Mouse (Mus musculus) frontal cortex, postnatal 36 days (tissue): ENCODE results near the gene Rps6ka2.
"Not testable (repeated sequence)": the region's sequence is repeated elsewhere in the genome, so short reads cannot be mapped to it uniquely, and the experiment has no call there.

Source experiments
- DNase-seq, 2 experiments: peaks; one replicate each; pipeline ENCODE4 v3.0.0; 2022; ENCODE audit warnings: low spot score in 2 of 2

Rps6ka2 gene

DNA sequence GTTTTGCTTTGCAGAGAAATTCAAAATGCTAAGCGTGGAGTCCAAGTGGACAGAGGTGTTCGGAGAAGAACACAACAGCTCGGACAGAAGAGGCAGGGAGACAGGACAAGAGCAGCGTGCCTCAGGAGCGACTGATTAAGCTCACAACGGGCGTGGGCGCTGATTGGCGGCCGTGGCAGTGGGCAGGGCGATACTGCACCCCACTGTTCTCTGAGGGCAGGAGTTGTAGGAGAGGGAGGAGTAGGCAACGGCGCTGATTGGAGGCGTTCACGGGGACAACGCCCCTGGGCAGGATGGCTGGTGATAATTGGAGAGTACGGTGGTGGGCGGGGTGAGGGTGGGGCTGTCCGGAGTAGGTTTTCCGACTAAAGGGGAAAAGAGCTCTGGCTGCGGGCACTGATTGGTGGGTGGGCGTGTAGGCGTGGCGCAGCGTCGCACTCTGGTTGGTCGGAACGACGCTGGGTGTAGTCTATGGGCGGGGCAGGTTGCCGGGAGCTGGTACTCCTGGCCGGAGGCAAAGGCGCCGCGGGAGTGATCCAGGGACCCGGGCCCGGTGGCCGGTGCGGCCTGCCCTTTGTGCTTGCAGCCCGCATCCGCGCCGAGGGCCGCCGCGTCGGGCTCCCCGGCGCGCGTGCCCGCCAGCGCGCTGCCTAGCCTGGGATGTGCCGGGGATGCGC, at the start of gene Rps6ka2:
Gene Rps6ka2 (plus strand): TSS at position 489 of the 677 bp plus-strand sequence.
- DNase-seq, result peak; percentile 93 to 96

DNA sequence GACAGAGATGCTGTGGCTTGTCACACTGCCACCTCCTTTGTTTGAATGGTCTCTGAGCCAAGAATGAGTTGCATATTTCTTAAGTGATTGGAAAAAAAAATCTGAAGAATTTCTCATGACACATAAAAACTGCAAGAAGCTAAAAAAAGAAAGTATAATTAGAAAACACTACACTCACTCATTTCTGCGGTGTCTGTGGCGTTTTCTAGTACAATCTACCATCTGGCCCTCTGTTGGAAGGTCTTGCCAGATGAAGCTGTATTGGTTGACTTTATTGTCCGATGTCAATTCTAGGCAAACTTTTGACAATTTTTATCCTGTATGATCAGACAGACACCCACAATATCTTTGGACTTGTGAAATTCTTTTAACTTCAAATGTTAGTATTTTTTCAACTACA, 49.1 kb upstream of the Rps6ka2 start:
- DNase-seq, result peak in 1 of 2 experiments; percentile 61

DNA sequence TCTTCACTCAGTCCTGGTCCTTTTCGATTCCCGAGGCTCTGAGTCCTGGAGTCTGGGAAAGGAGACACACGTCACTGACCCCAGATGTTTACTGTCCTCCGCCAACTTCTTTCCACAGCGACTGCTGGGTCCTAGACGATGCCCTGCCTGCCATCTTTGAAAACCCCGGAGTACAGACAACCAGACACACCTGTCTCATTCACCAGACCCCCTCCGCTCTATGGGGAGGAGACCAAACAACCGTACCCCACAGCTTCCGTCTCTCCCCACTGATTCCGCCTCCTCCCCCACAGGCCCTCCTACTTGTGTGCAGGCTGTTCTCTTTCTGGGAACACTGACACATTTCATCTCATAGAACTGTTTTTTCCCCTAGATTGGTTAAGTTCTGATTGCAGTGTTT, 47.4 kb upstream of the Rps6ka2 start:
- not testable (repeated sequence) for DNase-seq

DNA sequence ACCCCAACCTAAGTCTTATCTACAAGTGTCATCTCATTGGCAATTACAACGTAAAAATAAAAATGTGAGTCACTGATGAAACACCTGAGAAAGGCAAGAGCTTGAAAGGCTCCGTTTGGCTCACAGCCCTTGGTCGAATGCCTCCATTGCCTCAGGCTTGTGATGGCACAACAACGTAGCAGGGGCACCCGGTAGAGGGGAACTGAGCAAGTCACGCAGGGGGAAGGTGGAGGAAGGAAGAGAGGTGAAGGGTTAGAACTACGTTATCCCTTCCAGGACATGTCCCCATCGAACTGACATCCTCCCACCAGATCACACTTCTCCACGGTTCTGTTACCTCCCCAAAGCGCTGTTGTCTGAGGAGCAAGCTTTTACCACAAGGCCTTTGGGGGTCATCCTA, 43.4 kb upstream of the Rps6ka2 start:
- not testable (repeated sequence) for DNase-seq

DNA sequence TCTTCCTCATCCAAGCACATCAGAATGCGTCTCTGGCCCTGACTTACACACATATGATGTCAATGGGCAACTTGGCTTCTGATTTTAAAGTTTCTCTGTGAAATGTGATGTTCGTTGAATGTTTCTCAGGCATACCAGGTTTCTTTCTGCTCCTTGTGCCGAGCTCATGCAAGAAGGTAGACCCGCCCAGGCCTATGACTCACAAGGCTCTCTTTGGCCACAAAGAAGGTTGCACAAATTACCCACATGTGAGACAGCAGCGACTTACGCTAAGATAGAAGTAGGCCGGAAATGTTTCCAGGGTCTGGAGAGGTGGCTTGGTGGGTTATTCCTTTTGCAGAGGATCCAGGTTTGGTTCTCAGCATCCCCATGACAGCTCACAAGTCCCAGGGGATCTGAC, 35.9 kb upstream of the Rps6ka2 start:
- DNase-seq, result not testable (repeated sequence)

DNA sequence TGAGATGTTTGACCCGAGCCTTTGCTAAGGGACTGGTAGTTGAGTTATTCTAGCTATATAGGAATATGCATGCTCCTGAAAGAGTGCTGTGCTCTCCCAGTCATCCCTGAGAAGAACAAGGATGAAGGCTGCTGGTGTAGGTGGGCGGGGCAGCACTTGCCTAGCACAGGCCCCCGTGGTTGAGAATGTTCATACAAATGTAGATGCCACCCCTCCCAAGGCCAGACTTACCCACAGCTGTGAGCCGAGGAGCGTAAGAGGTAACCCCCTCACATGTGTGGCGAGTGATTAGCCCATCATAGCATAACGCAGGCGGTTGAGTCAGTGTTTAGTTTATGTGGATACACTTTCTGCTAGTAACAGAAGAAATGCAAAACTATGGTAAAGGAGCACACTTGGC, 34.6 kb upstream of the Rps6ka2 start:
- DNase-seq, result not testable (repeated sequence)

DNA sequence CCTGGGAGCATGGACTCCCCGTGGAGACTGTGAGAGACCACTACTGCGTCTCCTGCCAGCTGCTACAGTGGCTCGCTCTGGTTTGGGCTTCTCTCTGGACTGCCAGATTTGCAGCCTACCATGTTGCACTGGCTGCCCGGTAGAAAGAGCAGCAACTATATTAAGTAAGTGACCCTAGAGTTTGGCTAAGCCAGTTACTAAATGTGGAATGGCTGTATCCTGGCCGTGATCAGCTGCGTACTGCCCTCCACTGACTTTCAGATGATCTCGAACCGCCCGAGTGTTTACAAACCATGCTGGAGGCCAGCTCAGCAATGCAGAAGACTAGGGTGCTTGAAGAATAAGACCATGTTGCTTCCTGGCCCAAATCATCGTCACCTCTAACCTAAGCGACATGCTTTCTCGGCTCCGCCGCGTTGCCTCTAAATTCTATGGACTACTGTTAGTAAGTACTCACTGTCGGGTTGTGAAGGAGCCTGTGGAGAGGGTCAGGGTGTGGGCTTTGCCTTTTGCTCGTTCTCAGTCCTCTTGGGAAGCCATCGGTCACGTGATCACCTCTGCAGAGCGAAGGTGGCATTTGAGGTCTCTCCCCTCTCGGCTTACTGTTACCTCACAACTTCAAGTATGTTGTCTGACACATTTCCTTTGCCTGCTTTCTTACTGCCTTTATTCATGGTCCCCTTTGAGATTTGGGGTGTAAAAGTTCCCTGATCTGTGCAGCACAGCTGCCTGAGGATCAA, 31.6 kb upstream of the Rps6ka2 start:
- DNase-seq, result no peak

DNA sequence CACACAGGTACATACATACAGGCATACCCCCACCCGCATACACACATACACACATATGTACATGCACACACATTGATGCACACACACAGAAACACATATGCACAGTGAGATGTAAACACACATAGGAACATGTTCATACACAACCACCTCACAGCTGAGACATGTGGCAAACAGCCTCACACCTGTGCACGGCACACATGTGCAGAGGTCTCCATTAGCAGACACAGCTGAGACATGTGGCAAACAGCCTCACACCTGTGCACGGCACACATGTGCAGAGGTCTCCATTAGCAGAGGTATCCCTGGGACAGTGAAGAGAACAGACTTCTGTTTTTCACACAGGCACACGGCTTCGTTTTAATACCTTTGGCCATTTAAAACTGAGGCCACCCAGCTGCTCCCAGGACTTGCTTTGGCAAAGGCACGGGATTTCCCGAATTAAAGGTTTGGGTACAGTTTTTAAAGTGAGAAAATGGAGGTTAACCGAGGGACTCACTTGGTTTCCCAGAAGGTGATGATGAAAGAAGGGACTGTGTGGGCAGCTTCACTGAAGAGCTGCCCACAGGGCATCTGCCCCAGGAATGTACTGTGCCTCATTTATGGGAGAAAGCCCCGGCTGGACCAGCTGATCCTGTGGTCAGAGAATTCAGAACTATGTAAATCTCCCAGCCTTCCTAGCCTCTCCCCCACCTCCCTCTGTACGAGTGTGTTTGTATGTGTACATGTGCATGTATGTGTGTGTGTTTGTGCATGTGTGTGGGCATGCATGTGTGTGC, 29.3 kb upstream of the Rps6ka2 start:
- DNase-seq, result no peak

DNA sequence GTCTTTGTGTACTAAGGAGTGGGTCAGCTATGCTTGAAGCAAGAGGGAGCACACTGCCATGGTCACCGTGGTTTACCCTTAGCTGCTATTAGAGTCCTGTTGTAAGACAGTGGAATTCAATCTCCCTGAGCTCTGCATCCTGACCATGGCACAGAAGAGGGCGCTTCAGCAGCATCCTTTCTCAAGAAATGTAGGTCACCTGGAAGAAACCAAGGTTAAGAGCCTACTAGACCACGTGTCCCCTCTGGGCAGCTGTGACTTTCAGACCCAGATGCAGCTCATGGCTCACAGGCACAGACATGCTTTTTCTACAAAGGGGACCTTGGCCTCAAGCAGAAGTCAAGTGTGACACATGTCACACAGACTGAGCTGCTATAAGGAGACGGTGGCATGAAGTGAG, 27.5 kb upstream of the Rps6ka2 start:
- DNase-seq, result no peak

DNA sequence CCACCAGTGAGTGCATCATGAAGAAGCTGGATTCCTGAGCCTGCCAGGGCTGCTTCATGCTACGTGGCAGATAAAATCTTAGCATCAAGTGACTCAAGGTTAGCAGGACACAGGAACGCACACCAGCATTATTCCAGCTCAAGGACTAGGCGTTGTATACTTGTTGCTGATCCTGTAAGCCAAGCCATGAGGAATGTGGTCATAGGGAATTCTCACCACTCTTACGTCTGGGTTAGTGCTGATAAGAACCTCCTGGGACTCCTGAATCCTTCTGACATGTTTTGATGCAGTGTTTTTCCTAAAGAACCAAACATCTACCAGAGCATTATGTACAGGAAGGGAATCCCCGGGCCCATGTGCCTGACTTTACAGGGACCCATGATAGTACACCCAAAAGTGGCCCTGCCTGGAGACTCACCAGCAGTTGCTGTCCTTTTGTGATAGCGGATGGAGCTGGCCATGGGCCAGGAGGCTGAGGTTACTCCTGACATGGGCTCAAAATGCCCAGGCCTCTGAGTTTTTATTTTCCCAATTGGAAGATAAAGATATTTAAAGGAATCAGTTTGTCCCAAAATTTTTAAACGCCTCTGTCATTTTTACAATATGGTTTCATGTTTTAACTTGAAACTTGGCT, 25.9 kb upstream of the Rps6ka2 start:
- DNase-seq, result no peak

DNA sequence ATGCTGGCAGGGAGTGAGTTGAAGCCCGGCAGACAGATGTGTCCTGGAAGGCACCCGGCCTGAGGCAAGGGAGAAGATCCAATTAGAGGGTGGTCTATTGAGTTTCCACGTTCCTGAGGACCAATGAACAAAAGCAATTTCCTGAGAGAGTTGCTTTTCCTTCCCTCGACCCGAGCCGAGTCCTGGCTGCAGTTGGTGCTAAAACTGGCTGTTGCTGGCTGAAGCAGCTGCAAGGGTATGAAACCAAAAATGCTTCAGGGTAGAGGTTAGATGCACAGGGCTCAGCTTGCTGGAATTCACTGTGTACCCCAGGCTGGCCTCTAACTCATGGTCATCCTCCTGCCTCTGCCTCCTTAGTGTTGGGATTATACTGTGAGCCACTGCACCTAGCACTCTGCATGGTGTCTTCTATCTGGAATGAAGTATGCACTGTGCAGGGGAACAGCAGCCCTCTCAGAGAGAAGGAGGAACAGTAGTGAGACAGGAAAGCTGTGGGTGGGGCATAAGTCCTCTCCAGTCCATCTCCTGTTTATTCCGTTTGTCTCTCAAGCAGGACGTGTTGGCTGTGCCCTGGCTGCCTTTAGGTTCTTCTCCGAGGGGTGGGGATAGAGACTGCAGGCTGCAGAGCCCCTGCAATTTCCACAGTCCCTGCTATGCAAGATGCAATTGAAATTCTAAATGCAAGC, 24.4 kb upstream of the Rps6ka2 start:
- no peak for DNase-seq

DNA sequence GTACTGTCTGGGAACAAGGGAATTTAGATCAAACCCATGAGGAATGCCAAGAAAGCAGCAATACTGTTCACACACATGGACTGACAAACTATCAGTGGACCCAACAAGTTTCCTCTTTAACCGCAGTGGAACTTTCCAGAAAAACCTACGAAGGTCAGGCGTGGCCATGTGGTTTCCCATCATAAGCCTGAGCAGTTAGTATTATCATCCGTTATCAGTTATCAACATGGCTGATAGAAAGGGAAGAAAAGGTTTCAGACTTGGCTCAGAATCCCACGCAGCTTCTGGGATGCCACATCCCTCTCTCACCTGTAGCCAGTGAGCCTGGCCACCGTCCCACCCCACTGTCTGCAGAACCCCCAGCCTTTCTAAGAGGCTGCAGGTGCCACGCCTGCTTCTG, 23.4 kb upstream of the Rps6ka2 start:
- DNase-seq, result no peak

DNA sequence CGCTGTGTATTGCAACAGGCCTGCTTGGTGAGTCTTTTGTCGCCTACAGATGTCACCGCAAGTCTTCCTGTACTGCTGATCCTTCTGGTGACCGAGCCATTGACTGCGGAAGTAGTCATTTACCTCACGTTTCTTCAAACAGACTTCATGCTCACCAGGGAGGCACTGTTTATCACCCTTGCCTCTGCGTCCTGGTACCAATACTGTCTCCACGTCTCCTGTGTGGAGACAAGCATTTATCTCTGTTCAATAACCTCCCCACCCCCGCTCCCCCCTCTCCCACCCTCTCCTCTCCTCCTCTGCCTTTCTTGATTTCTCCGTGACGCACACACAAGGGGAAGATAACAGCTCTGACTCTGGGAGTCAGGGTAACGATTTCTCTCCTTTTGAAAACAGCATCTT, 22.0 kb upstream of the Rps6ka2 start:
- no peak for DNase-seq

DNA sequence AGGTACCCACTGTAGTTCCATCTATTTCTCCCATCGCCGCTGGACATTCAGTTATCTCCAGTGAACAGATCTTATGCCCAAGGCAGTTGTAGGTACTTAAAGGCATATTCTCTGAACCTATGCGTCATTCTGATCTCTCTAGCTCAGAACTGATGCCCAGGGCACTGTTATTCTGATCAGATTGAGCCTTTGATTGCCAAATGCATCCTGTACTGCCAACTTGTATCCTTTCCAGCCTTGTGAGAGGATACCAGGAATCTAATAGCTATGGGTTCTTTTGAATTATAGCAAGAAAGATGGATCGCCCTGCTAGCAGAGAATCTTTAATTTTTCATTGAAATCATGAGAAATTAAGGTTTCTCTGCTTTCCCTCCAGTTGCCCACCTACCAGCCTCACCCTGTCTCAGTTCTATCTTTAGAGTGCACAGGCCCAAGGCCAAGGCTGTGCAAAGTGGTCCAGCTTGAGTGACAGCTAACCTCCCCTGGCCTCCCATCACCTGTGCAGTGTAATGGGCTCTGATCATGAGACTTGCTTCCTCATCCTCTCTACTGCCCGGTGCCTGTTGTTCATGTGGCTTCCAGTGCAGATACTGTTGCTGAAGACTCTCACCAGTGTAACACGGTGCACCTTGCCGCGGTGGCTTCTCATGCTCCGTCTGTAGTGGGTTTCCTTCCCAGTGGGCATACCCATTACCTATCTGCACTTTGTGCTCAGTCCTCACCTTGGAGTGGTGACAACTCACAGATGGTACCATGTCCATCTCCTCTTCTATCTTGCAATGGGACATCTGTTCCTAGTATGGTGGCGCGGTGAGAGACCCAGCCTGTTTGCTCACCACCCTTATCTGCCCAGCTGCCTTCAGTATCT, 20.4 kb upstream of the Rps6ka2 start:
- no peak for DNase-seq

DNA sequence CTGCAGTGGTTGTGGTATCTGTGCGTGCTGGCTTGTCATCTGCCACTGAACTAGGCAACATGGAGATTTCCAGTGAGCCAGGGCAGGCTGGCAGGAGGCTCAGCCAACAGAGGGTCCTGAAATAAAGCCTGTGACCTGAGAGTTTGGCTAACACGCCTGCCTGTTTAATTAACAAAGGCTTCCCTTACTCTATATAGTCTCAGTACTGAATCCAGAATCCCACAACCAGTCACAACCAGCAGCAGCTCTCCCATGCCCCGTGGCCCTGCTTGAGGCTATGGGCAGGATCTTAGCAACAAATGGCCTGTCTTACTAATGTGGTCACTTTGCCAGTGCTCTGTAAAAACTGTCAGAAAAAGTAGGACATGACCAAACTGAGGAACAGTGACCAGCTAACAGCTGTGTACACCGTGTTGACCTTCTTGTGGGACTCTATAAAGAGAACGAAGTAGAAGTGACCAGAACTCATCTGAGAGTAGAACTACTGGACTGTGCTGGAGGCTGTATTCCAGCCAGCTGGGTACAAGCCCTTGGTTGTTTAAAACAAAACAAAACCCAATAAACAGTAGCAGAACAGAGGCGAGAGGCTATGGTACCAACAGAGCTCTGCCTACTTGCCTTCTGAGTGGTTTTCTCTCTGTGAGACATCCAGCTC, 18.3 kb upstream of the Rps6ka2 start:
- no peak for DNase-seq

DNA sequence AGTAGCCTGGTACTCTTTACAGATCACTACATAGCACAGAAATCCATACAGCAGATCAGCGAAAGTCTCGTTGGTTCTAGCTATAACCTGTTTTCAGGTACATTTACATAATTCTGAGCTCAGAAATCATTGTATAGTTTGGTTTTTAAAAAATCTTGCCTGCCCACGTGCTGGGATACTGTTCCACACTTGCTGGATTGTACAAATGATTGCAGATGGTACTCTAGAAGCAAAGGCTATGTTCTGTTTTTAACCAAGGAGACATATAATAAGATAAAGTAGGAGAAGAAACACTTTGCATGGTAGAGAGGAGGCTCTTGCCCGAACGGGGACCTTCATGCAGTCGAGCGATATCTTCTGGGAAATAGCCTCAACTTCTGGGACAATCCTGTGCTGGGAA, 17.3 kb upstream of the Rps6ka2 start:
- no peak for DNase-seq

DNA sequence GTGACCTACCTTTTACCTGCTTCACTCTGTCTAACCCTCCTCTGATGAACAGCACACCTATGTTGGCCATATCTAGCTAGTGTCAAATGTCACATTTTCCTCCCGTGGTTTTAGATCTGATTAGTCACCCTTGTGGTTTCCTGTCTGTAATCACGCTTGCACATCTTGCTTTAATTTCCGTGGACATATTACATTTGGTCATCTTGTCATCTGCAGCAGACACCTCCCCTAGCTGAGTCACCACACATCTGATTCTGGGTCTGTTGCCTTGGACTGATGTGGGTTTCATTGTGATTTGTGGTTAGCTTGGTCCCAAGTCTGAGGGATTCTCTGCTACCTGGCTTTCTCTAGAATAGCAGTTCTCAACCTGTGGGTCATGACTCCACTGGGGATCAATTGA, 6.0 kb upstream of the Rps6ka2 start:
- DNase-seq, result no peak

DNA sequence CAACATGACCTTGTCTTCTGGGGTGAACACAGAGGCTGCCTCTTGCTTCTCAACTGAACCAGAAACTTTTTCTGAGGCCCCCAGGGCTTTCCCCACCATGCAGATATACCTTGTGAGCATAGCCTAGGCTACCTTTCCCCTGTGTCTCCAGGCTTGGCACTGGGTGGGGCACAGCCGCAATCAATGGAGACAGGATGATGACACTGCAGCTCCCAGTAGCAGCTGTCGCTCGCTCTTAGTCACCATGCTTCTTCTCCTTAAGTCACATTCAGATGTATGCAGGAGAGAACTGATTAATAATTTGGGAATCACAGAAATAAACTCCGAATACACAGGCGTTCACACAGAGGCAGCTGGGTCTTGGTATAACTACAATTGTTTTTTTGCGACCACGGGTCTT, 4.4 kb upstream of the Rps6ka2 start:
- no peak for DNase-seq

DNA sequence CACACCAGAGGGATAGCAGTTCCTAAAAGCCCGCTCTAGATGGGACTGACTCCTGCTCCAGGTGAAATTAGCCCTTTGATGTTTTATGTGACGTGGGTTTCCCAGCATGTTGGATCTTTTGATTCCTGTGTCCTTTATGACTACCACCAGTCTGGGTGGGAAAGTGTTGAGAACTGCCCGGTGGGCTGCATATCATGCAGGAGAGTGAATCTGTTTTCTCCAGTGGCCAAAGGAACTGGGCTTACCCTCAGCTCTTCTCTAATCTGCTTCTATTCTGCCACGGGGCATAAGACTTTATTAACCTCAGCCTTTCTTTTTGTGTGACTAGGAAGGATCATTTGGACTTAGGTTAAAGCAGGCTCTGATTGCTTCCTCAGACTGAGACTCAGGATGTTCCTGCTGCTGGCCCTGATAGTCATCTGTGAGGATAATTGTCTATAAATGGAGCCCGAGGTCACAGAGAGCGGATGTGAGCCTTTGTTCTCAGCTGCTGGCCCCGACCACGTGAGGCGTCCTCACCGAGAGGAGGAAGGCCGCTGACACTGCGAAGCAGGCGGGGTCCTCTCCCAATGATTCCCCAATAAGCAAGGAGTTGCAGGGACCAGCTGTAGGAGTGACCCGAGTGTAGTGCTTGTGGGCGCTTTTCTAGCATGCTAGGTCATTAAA, 821 bp upstream of the Rps6ka2 start:
- DNase-seq, result peak in 1 of 2 experiments; percentile 45
